3 mouse cellular contexts compared by ENCODE assay signal in the genomic region with DNA sequence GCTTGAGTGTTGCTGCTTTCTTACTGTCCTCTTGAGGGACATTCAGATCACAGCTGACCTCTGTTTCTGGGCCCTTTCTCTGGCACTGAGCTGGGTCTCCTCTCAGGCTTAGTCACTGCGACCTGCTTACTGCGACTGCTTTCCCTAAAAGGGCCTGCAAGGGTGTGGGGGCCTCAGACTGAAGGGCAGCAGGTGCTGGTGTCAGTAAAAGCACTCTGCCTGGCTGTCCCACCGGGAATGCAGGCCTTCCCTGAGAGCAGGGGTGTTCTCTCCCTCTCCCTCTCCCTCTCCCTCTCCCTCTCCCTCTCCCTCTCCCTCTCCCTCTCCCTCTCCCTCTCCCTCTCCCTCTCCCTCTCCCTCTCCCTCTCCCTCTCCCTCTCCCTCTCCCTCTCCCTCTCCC. TPM values are rescaled to one million over a fixed set of nuclear protein-coding genes. Genes with fewer than 3 reads are reported as not detected.
"Had no signal": no experiment of that assay in that cellular context is flagged by ENCODE, and none has a peak within 500 bp of the region (broad histone marks: within the 10 kb centered on the region; RNA-seq: fewer than 3 reads in every experiment).

No protein-coding gene starts in this region.

RNA-seq across cellular contexts. Expression of a gene that starts 12.9 kb away (rescaled TPM):
- total RNA-seq: neutrophil, adult 5-6 weeks had no signal
- polyA plus RNA-seq: lung, embryonic 14.5 days; neural tube, embryonic 12.5 days had no signal
